Mouse (Mus musculus) megakaryocyte, embryonic 14.5 days (primary cell): ENCODE data around the gene Cactin.

Source experiments
- FLI1 ChIP-seq: IDR thresholded peaks from 2 replicates; pipeline ENCODE4 v1.6.1; 2012; ENCODE audit warnings: low read length, inconsistent platforms, mixed read lengths
- GATA1 ChIP-seq: IDR thresholded peaks from 3 replicates; pipeline ENCODE4 v1.6.1; 2012; ENCODE audit warnings: mixed read lengths, low read length, inconsistent platforms, borderline replicate concordance

DNA sequence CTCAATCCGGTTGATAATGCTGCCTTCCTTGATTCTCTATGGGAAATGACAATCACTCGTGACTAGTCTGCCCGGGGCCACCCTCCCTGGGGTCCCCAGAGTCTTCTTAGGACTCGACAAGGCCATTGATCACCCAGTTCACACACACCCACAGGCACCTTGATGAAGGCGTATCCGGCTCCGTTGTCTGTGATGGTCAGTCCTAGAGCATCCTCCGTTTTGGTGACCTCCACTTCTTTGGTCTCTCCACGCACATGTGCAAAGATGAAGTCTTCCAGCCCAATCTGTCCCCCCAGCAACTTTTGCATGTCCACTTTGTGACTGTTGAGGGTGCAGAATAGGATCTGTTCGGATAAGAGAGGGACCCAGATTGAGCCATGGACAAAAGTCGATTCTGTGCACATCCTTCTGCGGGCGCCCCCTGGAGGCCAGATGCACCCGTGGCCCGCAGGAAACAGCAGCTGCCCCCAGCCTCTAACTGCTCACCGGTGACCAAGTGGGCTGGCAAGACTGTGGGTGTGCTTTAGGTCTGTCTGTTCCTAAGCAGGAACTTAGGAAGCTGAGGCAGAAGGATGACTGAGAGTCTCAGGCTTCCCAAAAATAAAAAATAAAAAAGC is 20.5 kb downstream of the Cactin start:
- no peak for TF ChIP-seq FLI1
- no peak for TF ChIP-seq GATA1
